Mouse (Mus musculus) G1E (cell line): ENCODE results near the gene 2010300C02Rik.

Experiments
- CTCF ChIP-seq: IDR thresholded peaks from 2 replicates; pipeline ENCODE4 v1.5.1; 2012; ENCODE audit warnings: low read depth, low read length, inconsistent platforms, mixed read lengths
- TAL1 ChIP-seq: conservative IDR thresholded peaks from 2 replicates; pipeline ENCODE4 v1.6.1; 2012; ENCODE audit warnings: low read depth, low read length, inconsistent platforms, mixed read lengths

DNA sequence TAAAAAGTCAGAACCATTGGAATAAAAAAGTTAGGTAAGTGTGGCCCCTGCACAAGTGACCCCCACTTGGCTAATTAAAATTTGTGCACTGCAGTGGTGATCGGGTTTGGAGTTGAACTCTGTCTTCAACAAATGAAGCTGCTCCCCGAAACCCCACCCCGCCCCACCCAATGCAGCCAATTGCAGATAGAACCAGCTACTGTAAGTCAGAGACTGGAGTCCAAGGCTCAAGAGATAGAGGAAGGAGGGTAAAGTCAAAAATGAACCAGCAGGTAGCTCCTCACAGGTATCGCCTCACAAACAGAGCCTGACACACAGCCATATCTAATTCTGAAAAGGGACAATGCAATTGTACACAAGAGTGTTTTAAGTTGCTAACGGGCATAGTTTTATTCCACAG lies 90.0 kb downstream of the 2010300C02Rik start:
- TF ChIP-seq CTCF = no peak
- no peak for TF ChIP-seq TAL1
